Comparison of ENCODE assay signal across 22 mouse cellular contexts in genomic region chr17:45938284-45938683, GRCm38 (mm10).
A peak's percentile ranks its signal among the peaks of the same experiment; 100 is the strongest.
DNase-seq lines count a peak whose midpoint lies in the region; ATAC-seq lines count a peak whose summit lies in the region.
"Had no signal": no experiment of that assay in that cellular context is flagged by ENCODE, and none has a peak within 500 bp of the region (broad histone marks: within the 10 kb centered on the region; RNA-seq: fewer than 3 reads in every experiment).

No protein-coding gene starts in this region.

- H3K27ac ChIP-seq in midbrain, embryonic 10.5 days (replicated peaks) = peak overlapping the region; percentile 61; the same call in 1 of the 2 replicates
- no peak overlapping the region for H3K27ac ChIP-seq in midbrain, embryonic 15.5 days
- H3K27ac ChIP-seq in forebrain, embryonic 13.5 days = no peak overlapping the region
- H3K27ac ChIP-seq: gastrocnemius, adult 2 months; hindbrain, embryonic 15.5 days had no signal

- H3K4me1 ChIP-seq in midbrain, embryonic 10.5 days = peaks cover 54% of the 10 kb centered on the region
- H3K4me1 ChIP-seq in midbrain, embryonic 15.5 days = 0 out of 2 replicates have a peak, but pooled peaks cover 8% of the 10 kb centered on the region
- peaks cover 17% of the 10 kb centered on the region for H3K4me1 ChIP-seq in forebrain, embryonic 13.5 days
- H3K4me1 ChIP-seq: hindbrain, embryonic 15.5 days had no signal

- no peaks in the 10 kb centered on the region for H3K36me3 ChIP-seq in midbrain, embryonic 10.5 days
- H3K36me3 ChIP-seq in midbrain, embryonic 15.5 days (replicated peaks) = no peaks in the 10 kb centered on the region
- no peaks in the 10 kb centered on the region for H3K36me3 ChIP-seq in forebrain, embryonic 13.5 days (ENCODE audit: poor library complexity, severe bottlenecking)
- H3K36me3 ChIP-seq: forebrain, embryonic 10.5 days; hindbrain, embryonic 15.5 days had no signal

- H3K4me3 ChIP-seq in midbrain, embryonic 10.5 days = no peak overlapping the region
- no peak overlapping the region for H3K4me3 ChIP-seq in midbrain, embryonic 15.5 days
- no peak overlapping the region for H3K4me3 ChIP-seq in forebrain, embryonic 13.5 days
- H3K4me3 ChIP-seq: forebrain, embryonic 10.5 days; gastrocnemius, adult 2 months; hindbrain, embryonic 15.5 days had no signal

- H3K9me3 ChIP-seq in midbrain, embryonic 10.5 days (replicated peaks) = no peaks in the 10 kb centered on the region
- no peaks in the 10 kb centered on the region for H3K9me3 ChIP-seq in midbrain, embryonic 15.5 days
- no peaks in the 10 kb centered on the region for H3K9me3 ChIP-seq in forebrain, embryonic 13.5 days (replicated peaks)
- H3K9me3 ChIP-seq: forebrain, embryonic 10.5 days; hindbrain, embryonic 15.5 days had no signal

- no peak overlapping the region for H3K4me2 ChIP-seq in midbrain, embryonic 15.5 days
- H3K4me2 ChIP-seq in forebrain, embryonic 13.5 days = no peak overlapping the region
- H3K4me2 ChIP-seq: heart, embryonic 11.5 days; hindbrain, embryonic 15.5 days had no signal

- no peak for ATAC-seq in midbrain, embryonic 15.5 days (replicated peaks)
- no peak for ATAC-seq in forebrain, embryonic 13.5 days
- ATAC-seq: activated CD4-positive, CD25-positive, alpha-beta regulatory T cell, adult 4 months; forebrain, embryonic 14.5 days; forebrain, postnatal 0 days; intestine, postnatal 0 days had no signal

- WGBS in midbrain, embryonic 10.5 days = 40% methylated on average over 1 of the region's 1 CpGs
- WGBS in midbrain, embryonic 15.5 days = 11% methylated on average over 1 of the region's 1 CpGs
- 31% methylated on average over 1 of the region's 1 CpGs for whole genome bisulfite sequencing in forebrain, embryonic 13.5 days

- peaks cover 57% of the 10 kb centered on the region for H3K27me3 ChIP-seq in midbrain, embryonic 10.5 days (ENCODE audit: low read depth, poor library complexity, severe bottlenecking)
- no peaks in the 10 kb centered on the region for H3K27me3 ChIP-seq in midbrain, embryonic 15.5 days (replicated peaks)
- peaks cover 11% of the 10 kb centered on the region; the same call in 1 of the 2 replicates for H3K27me3 ChIP-seq in forebrain, embryonic 13.5 days
- H3K27me3 ChIP-seq: hindbrain, embryonic 15.5 days had no signal

- DNase-seq in adrenal gland, adult 2 months = peak; percentile 22
- DNase-seq in adrenal gland, adult (ENCODE audit: inconsistent age in 2 of 2, low spot score in 1 of 2) = no peak
- no peak for DNase-seq in midbrain, embryonic 10.5 days (ENCODE audit: low spot score)
- peak; percentile 65 for DNase-seq in retina, postnatal 1 day
- DNase-seq: adrenal gland, postnatal 10 days; cerebellum, adult 11-12 months; cerebellum, adult 8-10 months; cerebellum, postnatal 10 days; cerebellum, postnatal 36 days; embryo, embryonic 11 days; forebrain, postnatal 0 days; gastrocnemius, adult 2 months; gastrocnemius, postnatal 14 days; heart, adult 11 months had no signal

- H3K9ac ChIP-seq in midbrain, embryonic 15.5 days = no peak overlapping the region
- no peak overlapping the region for H3K9ac ChIP-seq in forebrain, embryonic 13.5 days
- H3K9ac ChIP-seq: forebrain, postnatal 0 days; hindbrain, embryonic 15.5 days had no signal

Comparison
In these comparisons a context has a peak if more than half of its experiments do, and no peak if none do; other contexts are left out.
1. DNase-seq: peak in adrenal gland, adult 2 months (single experiment) and retina, postnatal 1 day (single experiment); none in adrenal gland, adult (0 of 2) and midbrain, embryonic 10.5 days (single experiment).